Mouse (Mus musculus) heart, postnatal 14 days (tissue): Measurements from ENCODE around the gene Carmil2. TPM values are rescaled to one million over a fixed set of nuclear protein-coding genes. Genes with fewer than 3 reads are reported as not detected.

Source experiments
- DNase-seq, 2 experiments: peaks; one replicate each; pipeline ENCODE4 v3.0.0; 2021 to 2022
- intact Hi-C: fragments of 180-260 bp; cut with DNase I; formaldehyde crosslinking; loops from one replicate; pipeline ENCODE4 v1.15.1; 2025
- total RNA-seq, 2 experiments: library from RNA; stranded (reverse); gene quantifications; 2 replicates each; pipeline ENCODE4 v1.2.3; 2021

Carmil2 gene
- total RNA-seq, 2 experiments from 2014 or later: 0.69 to 5.7 TPM

DNA sequence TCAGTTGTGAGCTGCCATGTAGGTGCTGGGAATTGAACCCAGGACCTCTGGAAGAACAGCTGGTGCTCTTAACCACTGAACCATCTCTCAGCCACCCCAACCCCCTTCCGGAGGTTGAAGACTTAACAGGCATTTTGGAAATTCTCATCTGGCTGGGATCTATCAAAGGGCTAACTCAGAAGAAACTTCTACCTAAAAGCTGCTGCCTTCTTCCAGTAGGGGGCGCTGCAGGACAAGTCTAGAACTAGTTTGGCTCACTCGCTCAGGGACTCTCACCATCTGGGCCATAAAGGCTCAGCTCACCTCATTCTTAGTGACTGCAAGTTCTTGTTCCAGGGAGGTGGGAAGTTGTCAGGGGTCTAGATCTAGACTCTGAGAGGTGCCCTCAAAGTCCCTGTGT lies 28.1 kb downstream of the Carmil2 start:
- intact Hi-C loops: loop anchor here (2.0 to 5.0 kb wide), 4 partner anchors 43 to 308 kb away; partner anchors contain the start of genes Gfod2, Ranbp10 and Tsnaxip1

GRCm38 (mm10) chr8:105715042-105715441 lies 29.0 kb downstream of the Carmil2 start:
- intact Hi-C loops: loop anchor here (2.0 kb wide), 2 partner anchors 112 to 216 kb away; partner anchors contain the start of genes Ranbp10 and Tsnaxip1
- peak in 1 of 2 experiments; percentile 33 for DNase-seq

More for the DNA sequence above, 28.1 kb downstream of the Carmil2 start:
- peak; percentile 88 to 93 for DNase-seq

- DNase-seq: no peak
- intact Hi-C loops: no loop called here
These were observed 30.4 kb downstream of the Carmil2 start for GRCm38 (mm10) chr8:105716302-105716945.

GRCm38 (mm10) chr8:105719637-105720036 lies 33.6 kb downstream of the Carmil2 start:
- intact Hi-C loops: no loop called here
- no peak for DNase-seq

- intact Hi-C loops: no loop called here
- DNase-seq: no peak
These were observed 36.8 kb downstream of the Carmil2 start for GRCm38 (mm10) chr8:105722861-105723260.

GRCm38 (mm10) chr8:105725726-105726125 lies 39.7 kb downstream of the Carmil2 start:
- intact Hi-C loops: no loop called here
- no peak for DNase-seq

- peak; percentile 51 to 53 for DNase-seq
- intact Hi-C loops: no loop called here
These were observed 41.5 kb downstream of the Carmil2 start for GRCm38 (mm10) chr8:105727397-105728124.

DNA sequence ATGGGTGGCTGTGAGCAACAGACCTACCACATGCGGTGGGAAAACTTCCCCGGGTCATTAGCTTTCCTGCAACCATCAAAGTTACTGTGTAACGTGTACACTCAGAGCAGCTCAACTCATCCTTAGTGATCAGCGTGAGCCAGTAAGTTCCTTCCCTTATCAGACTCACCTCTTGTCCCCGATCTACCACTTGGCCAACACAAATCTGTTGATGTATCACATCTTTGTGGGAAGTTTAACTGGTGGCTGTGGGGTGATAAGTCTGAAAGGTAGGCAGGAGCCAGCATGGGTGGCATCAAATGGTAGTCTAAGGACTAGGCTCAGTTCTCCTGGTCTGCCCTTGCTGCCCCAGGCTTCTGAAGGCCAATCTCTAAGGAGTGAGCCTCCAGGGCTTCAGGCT lies 46.1 kb downstream of the Carmil2 start:
- intact Hi-C loops: no loop called here
- no peak for DNase-seq

DNA sequence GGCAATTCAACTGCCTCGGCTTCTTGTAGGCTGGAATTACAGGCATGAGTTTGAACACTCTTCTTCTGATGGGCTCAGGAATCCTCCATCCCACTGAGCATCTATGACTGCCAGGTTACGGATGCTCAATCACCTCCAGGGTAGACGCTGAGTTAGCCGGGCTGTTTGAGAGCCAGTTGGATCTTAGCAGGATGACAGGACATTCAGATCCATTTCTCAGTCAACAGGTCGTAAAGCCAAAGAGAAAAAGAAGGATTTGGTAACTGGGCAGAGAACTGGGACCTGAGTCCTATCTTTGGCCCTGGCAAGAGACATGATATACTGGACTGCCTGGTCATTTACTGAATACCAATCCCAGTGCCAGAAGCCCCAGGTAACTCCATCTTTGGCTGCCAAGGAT lies 53.1 kb downstream of the Carmil2 start:
- intact Hi-C loops: no loop called here
- DNase-seq: no peak

DNA sequence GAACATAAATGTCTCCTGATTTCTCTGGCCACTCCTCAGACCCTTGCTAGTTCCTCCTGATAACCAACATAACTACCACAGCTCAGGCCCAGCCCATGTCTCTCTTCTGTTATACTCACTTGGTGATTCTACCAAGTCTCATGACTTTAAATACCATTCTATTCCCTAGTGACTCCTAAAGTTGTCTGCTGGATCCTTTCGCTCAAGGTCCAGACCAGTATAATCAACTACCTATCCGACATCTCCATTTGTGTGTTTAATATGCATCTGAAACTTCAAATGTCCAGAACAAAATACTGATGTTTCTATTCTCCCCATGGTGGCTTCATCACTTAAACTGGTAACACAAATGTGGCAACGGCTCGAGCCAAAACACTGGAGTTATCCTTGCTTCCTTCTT lies 57.2 kb downstream of the Carmil2 start:
- intact Hi-C loops: no loop called here
- DNase-seq: no peak

Other genes with a start within 250 kb of the Carmil2 start
- 10 to 100 TPM; 47.7 to 50.1 TPM for gene Tppp3, start 214.7 kb upstream of the Carmil2 start, total RNA-seq
- 10 to 100 TPM; 14.9 to 16.3 TPM for gene Zdhhc1, start 189.4 kb upstream of the Carmil2 start, total RNA-seq
- 1 to 10 TPM in 1 of 2 experiments, under 1 TPM in 1; 0.53 to 1.0 TPM for gene Hsd11b2, start 167.5 kb upstream of the Carmil2 start, total RNA-seq
- gene Atp6v0d1, start 120.2 kb upstream of the Carmil2 start, total RNA-seq: 10 to 100 TPM; 57.2 to 57.8 TPM
- 10 to 100 TPM; 46.0 to 49.0 TPM for gene Ripor1, start 81.0 kb upstream of the Carmil2 start, total RNA-seq
- gene Ctcf, start 49.7 kb upstream of the Carmil2 start, total RNA-seq: 10 to 100 TPM; 43.8 to 44.6 TPM
- gene Agrp, start 48.9 kb upstream of the Carmil2 start, total RNA-seq: not detected
- gene Acd, start 14.8 kb downstream of the Carmil2 start, total RNA-seq: 10 to 100 TPM; 13.8 to 16.9 TPM
- 1 to 10 TPM; 7.8 to 9.1 TPM for gene Pard6a, start 14.9 kb downstream of the Carmil2 start, total RNA-seq
- gene 4933405L10Rik, start 21.4 kb downstream of the Carmil2 start, total RNA-seq: not detected
- 1 to 10 TPM; 2.4 to 2.5 TPM for gene Enkd1, start 21.9 kb downstream of the Carmil2 start, total RNA-seq
- gene Gfod2, start 72.4 kb downstream of the Carmil2 start, total RNA-seq: 1 to 10 TPM; 3.6 to 3.7 TPM
- 10 to 100 TPM; 23.1 to 24.7 TPM for gene Ranbp10, start 141.1 kb downstream of the Carmil2 start, total RNA-seq
- gene Tsnaxip1, start 141.5 kb downstream of the Carmil2 start, total RNA-seq: under 1 TPM in 1 of 2 experiments, not detected in 1; 0.38 TPM
- 1 to 10 TPM; 3.2 to 4.2 TPM for gene Cenpt, start 167.0 kb downstream of the Carmil2 start, total RNA-seq
- 10 to 100 TPM; 27.5 to 29.1 TPM for gene Thap11, start 168.9 kb downstream of the Carmil2 start, total RNA-seq
- 10 to 100 TPM; 27.2 to 34.3 TPM for gene Nutf2, start 174.3 kb downstream of the Carmil2 start, total RNA-seq
- gene Edc4, start 194.6 kb downstream of the Carmil2 start, total RNA-seq: 10 to 100 TPM; 26.8 to 28.4 TPM
- gene Nrn1l, start 207.3 kb downstream of the Carmil2 start, total RNA-seq: under 1 TPM in 1 of 2 experiments, not detected in 1; 0.54 TPM
- gene Pskh1, start 214.2 kb downstream of the Carmil2 start, total RNA-seq: 10 to 100 TPM; 16.9 to 17.6 TPM
- gene Ctrl, start 247.6 kb downstream of the Carmil2 start, total RNA-seq: under 1 TPM; 0.46 to 0.55 TPM